In the genomic region with DNA sequence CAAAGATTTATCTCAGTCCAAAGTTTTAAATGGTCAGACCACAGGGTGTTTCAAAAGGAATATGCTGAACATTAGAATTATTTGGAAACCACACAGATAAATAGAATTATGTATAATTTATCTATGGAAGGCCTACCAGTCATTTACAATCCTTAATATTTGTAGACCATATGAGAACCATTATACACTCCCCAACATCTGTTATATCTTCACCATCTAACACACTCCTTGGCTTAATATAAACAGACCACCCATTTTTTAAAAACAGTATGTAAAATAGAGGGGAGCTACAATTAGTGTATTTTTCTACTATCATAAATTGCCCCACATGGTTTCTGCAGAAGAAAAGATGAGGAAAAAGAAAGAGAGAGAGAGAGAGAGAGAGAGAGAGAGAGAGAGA, we compare ENCODE assay signal across 34 mouse cellular contexts.
"Had no signal": no experiment of that assay in that cellular context is flagged by ENCODE, and none has a peak within 500 bp of the region (broad histone marks: within the 10 kb centered on the region; RNA-seq: fewer than 3 reads in every experiment).

No protein-coding gene starts in this region.

- H3K36me3 ChIP-seq: heart, embryonic 10.5 days; heart, embryonic 12.5 days; heart, embryonic 13.5 days; heart, embryonic 15.5 days; hindbrain, embryonic 10.5 days; hindbrain, embryonic 12.5 days; hindbrain, embryonic 13.5 days; hindbrain, embryonic 15.5 days; intestine, embryonic 15.5 days; kidney, embryonic 15.5 days had no signal

- DNase-seq: heart, adult 2 months; heart, postnatal 10 days; heart, postnatal 14 days; heart, postnatal 36 days; heart, postnatal 4 days; kidney, adult 11 months; kidney, adult 18-20 months; kidney, adult 2 months; kidney, adult 8-10 months; kidney, adult 9 months; kidney, postnatal 10 days; kidney, postnatal 14 days; kidney, postnatal 25 days; kidney, postnatal 36 days; kidney, postnatal 4 days; layer of hippocampus, adult 9-11 months; layer of hippocampus, postnatal 36 days had no signal

- H3K27ac ChIP-seq: heart, adult 2 months; heart, embryonic 10.5 days; heart, embryonic 13.5 days; heart, embryonic 15.5 days; hindbrain, embryonic 10.5 days; hindbrain, embryonic 12.5 days; hindbrain, embryonic 13.5 days; hindbrain, embryonic 14.5 days; hindbrain, embryonic 15.5 days; hindbrain, postnatal 0 days; intestine, embryonic 15.5 days; kidney, embryonic 15.5 days; kidney, postnatal 0 days; layer of hippocampus, adult 2 months had no signal

- H3K9me3 ChIP-seq: heart, embryonic 10.5 days; heart, embryonic 12.5 days; heart, embryonic 13.5 days; heart, embryonic 15.5 days; hindbrain, embryonic 10.5 days; hindbrain, embryonic 12.5 days; hindbrain, embryonic 13.5 days; hindbrain, embryonic 15.5 days; intestine, embryonic 15.5 days; kidney, embryonic 15.5 days had no signal

- H3K27me3 ChIP-seq: heart, embryonic 12.5 days; heart, embryonic 13.5 days; heart, embryonic 15.5 days; hindbrain, embryonic 12.5 days; hindbrain, embryonic 13.5 days; hindbrain, embryonic 15.5 days; intestine, embryonic 15.5 days; kidney, embryonic 15.5 days had no signal

- H3K9ac ChIP-seq: heart, embryonic 12.5 days; heart, embryonic 13.5 days; heart, embryonic 15.5 days; hindbrain, embryonic 12.5 days; hindbrain, embryonic 13.5 days; hindbrain, embryonic 14.5 days; hindbrain, embryonic 15.5 days; intestine, embryonic 15.5 days; kidney, embryonic 15.5 days had no signal

- H3K4me1 ChIP-seq: heart, embryonic 10.5 days; heart, embryonic 12.5 days; heart, embryonic 13.5 days; heart, embryonic 15.5 days; hindbrain, embryonic 10.5 days; hindbrain, embryonic 12.5 days; hindbrain, embryonic 13.5 days; hindbrain, embryonic 15.5 days; intestine, embryonic 15.5 days; kidney, embryonic 15.5 days had no signal

- H3K4me3 ChIP-seq: heart, adult 2 months; heart, embryonic 10.5 days; heart, embryonic 12.5 days; heart, embryonic 13.5 days; heart, embryonic 15.5 days; hindbrain, embryonic 10.5 days; hindbrain, embryonic 12.5 days; hindbrain, embryonic 13.5 days; hindbrain, embryonic 15.5 days; intestine, embryonic 15.5 days; kidney, embryonic 15.5 days; layer of hippocampus, adult 2 months had no signal

- H3K4me2 ChIP-seq: heart, embryonic 11.5 days; heart, embryonic 12.5 days; heart, embryonic 13.5 days; heart, embryonic 15.5 days; hindbrain, embryonic 12.5 days; hindbrain, embryonic 13.5 days; hindbrain, embryonic 14.5 days; hindbrain, embryonic 15.5 days; intestine, embryonic 15.5 days; kidney, embryonic 15.5 days had no signal

- ATAC-seq: hindbrain, embryonic 16.5 days; hindbrain, postnatal 0 days; inflammation-experienced regulatory T-cells, adult 6 months; intestine, embryonic 15.5 days had no signal
